Mouse (Mus musculus) intestine, embryonic 14.5 days (tissue): ENCODE measurements around the gene Fkbp2. TPM values are rescaled to one million over a fixed set of nuclear protein-coding genes. Genes with fewer than 3 reads are reported as not detected.

Experiments
- ATAC-seq: fragments of 200-750 bp; cut with Nextera tagmentation; replicated peaks from 2 replicates; pipeline ENCODE4 v1.8.0; 2017; ENCODE audit warnings: low read depth, moderate number of reproducible peaks, moderate TSS enrichment, moderate library complexity; ENCODE audit not compliant: low FRiP score, low TSS enrichment
- DNase-seq: peaks from one replicate; pipeline ENCODE4 v3.0.0-alpha.2; 2018; ENCODE audit warnings: low spot score
- H3K27ac ChIP-seq: fragments of 300-500 bp; sonication (generic); 2 replicates; pipeline ENCODE4 v1.5.1; 2014; ENCODE audit warnings: low read depth, mild to moderate bottlenecking, control low read depth
- H3K27me3 ChIP-seq: fragments of 300-500 bp; sonication (generic); replicated peaks from 2 replicates; pipeline ENCODE4 v1.6.1; 2014; ENCODE audit warnings: low read length, control low read depth; ENCODE audit not compliant: control insufficient read depth, insufficient read depth
- H3K36me3 ChIP-seq: fragments of 300-500 bp; sonication (generic); 2 replicates; pipeline ENCODE4 v1.6.1; 2014; ENCODE audit warnings: low read length, control low read depth; ENCODE audit not compliant: control insufficient read depth, insufficient read depth
- H3K4me1 ChIP-seq: fragments of 300-500 bp; sonication (generic); replicated peaks from 2 replicates; pipeline ENCODE4 v1.6.1; 2014; ENCODE audit warnings: low read length, control low read depth, mixed read lengths; ENCODE audit not compliant: control insufficient read depth, insufficient read depth
- H3K4me2 ChIP-seq: fragments of 300-500 bp; sonication (generic); 2 replicates; pipeline ENCODE4 v1.6.1; 2014; ENCODE audit warnings: low read length
- H3K4me3 ChIP-seq: fragments of 300-500 bp; sonication (generic); 2 replicates; pipeline ENCODE4 v1.5.1; 2014; ENCODE audit warnings: low read depth, low read length, control low read depth, mixed read lengths
- H3K9ac ChIP-seq: fragments of 300-500 bp; sonication (generic); 2 replicates; pipeline ENCODE4 v1.6.1; 2014; ENCODE audit warnings: mild to moderate bottlenecking, low read length
- H3K9me3 ChIP-seq: fragments of 300-500 bp; sonication (generic); 2 replicates; pipeline ENCODE4 v1.6.1; 2016; ENCODE audit warnings: low read length, control low read depth; ENCODE audit not compliant: control insufficient read depth
- WGBS: fragments of 180-500 bp; shearing (Covaris S2); extraction: QIAGEN DNeasy Blood & Tissue Kit; methylation state at CpG from one replicate; pipeline ENCODE4 v1.1.7; 2014; 5-methylcytosine and 5-hydroxymethylcytosine counted together
- polyA plus RNA-seq: library from polyadenylated mRNA; unstranded; fragments of >200 nt; fragmentation: Nextera tagmentation; extraction: Ambion mirVana; gene quantifications from 2 replicates; pipeline ENCODE4 v1.2.1, GENCODE M21; 2014

The Fkbp2 gene
- polyA plus RNA-seq, 1 experiment from 2014 or later = 103 TPM

- DNase-seq (peak; percentile 79), ATAC-seq (no peak)
- Histone ChIP-seq H3K27ac (peak within 1 kb of the TSS; percentile 86), H3K27me3 (no peaks in the 10 kb centered on the region), H3K4me1 (peaks cover 36% of the 10 kb centered on the region), H3K4me3 (peak within 1 kb of the TSS; percentile 98), H3K4me2 (peak within 1 kb of the TSS; percentile 92), H3K36me3 (peaks cover 22% of the 10 kb centered on the region), H3K9ac (peak within 1 kb of the TSS; percentile 81), H3K9me3 (no peaks in the 10 kb centered on the region)
- 2% methylated on average over 16 of the region's 16 CpGs for WGBS
Observed at GRCm38 (mm10) chr19:6975537-6976521, 4.5 kb downstream of the Fkbp2 start, which contains the start of gene Plcb3. Gene Plcb3, minus strand, starts transcription at chr19:6976470.

DNA sequence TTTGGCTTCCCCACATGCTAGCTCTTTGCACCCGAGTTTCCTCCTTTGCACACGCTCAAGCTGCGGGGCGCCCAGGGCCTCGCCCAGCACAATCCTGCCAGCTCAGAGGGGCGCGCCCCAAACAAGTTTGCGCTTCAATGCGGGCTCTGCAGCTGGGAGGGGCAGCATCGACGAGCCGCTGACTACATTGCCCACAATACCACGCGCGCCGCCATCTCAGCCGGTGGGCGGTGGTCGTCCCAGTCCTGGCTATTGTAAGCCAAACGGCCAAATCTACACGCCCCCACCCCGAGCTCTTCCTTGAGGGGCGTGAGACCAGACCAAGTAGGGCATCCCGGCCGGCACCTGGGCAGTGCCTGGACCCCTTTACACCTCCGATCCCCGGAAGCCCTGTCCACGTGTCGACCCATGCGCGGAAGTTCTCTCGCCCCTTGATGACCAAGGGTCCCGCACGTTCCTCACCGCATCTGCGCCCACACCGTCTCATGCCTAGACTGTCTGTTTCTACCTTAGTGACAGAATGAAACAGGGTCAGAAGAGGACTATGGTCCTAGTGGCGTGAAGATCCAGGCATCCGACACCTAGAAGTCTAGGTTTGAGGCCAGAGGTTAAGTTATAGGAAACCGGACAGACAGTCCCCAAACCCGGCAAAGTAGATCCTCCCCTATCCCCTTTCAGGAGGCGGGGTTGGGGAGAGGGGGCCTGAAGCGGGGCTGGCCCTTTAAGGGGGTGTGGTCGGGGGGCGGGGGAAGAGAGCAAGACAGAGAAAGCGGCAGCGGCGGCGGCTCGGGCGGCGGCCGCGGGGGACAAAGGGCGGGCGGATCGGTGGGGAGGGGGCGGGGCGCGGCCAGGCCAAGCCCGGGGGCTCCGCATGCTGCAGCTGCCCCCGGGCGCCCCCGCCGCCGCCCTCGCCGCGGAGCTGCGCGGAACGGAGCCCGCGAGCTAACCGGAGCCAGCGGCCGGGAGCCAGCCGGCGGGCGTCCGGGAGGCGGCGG is 5.8 kb downstream of the Fkbp2 start, which contains the start of gene Ppp1r14b:
Ppp1r14b (plus strand) TSS at position 758 of the 995 bp plus-strand sequence.
- DNase-seq = peak; percentile 93
- H3K27me3 ChIP-seq = no peaks in the 10 kb centered on the region
- peak within 1 kb of the TSS; percentile 86 for H3K27ac ChIP-seq
- H3K36me3 ChIP-seq = peaks cover 22% of the 10 kb centered on the region
- peak within 1 kb of the TSS; percentile 81 for H3K9ac ChIP-seq
- H3K4me2 ChIP-seq = peak within 1 kb of the TSS; percentile 92
- 1% methylated on average over 70 of the region's 84 CpGs for WGBS
- H3K4me1 ChIP-seq = peaks cover 47% of the 10 kb centered on the region
- peak; percentile 54 for ATAC-seq
- H3K4me3 ChIP-seq = peak within 1 kb of the TSS; percentile 98
- no peaks in the 10 kb centered on the region for H3K9me3 ChIP-seq

- DNase-seq = no peak
- no peaks in the 10 kb centered on the region for H3K9me3 ChIP-seq
- H3K27ac ChIP-seq = no peak overlapping the region
- H3K4me2 ChIP-seq = peak overlapping the region; percentile 92
- H3K4me1 ChIP-seq = peaks cover 41% of the 10 kb centered on the region
- H3K9ac ChIP-seq = peak overlapping the region; percentile 81
- H3K4me3 ChIP-seq = peak overlapping the region; percentile 98
- 34% methylated on average over 12 of the region's 12 CpGs for WGBS
- ATAC-seq = no peak
- no peaks in the 10 kb centered on the region for H3K27me3 ChIP-seq
- H3K36me3 ChIP-seq = peaks cover 22% of the 10 kb centered on the region
Observed at GRCm38 (mm10) chr19:6973581-6974190, 6.6 kb downstream of the Fkbp2 start.

- H3K36me3 ChIP-seq = peaks cover 9% of the 10 kb centered on the region
- H3K9ac ChIP-seq = no peak overlapping the region
- ATAC-seq (no peak), DNase-seq (peak; percentile 52)
- H3K4me3 ChIP-seq = no peak overlapping the region
- H3K9me3 ChIP-seq = no peaks in the 10 kb centered on the region
- 80% methylated on average over 13 of the region's 13 CpGs for WGBS
- no peaks in the 10 kb centered on the region for H3K27me3 ChIP-seq
- peak overlapping the region; percentile 14; the same call in 1 of the 2 replicates for H3K27ac ChIP-seq
- H3K4me2 ChIP-seq = no peak overlapping the region
- peaks cover 46% of the 10 kb centered on the region for H3K4me1 ChIP-seq
Observed at GRCm38 (mm10) chr19:6972247-6972917, 7.9 kb downstream of the Fkbp2 start.

DNA sequence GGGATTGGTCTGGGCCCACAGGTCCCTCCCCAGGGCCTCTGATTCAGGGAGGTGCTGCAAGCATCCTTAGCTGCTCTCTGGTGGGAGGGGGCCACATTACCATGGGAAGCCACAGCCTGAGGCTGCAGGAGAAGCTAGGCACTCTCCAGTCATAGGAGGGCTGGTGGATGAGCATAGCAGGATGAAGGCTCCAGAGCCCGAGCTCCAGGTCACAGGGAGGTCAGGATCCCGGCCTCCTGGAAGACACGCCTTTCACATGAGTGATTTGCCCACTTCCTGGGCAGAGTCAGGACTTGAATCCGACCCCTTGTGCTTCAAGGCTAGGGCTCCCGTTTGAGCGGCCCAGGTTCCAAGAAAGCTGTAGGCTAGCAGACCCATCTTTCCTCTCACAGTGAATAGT is 8.7 kb downstream of the Fkbp2 start:
- Histone ChIP-seq H3K9ac (no peak overlapping the region), H3K4me3 (no peak overlapping the region), H3K4me2 (no peak overlapping the region), H3K9me3 (no peaks in the 10 kb centered on the region), H3K4me1 (peaks cover 46% of the 10 kb centered on the region), H3K36me3 (peaks cover 5% of the 10 kb centered on the region; the same call in 1 of the 2 replicates), H3K27ac (0 out of 2 replicates have a peak overlapping the region, but pooled peaks have one; percentile 34), H3K27me3 (no peaks in the 10 kb centered on the region)
- 20% methylated on average over 6 of the region's 6 CpGs for WGBS
- DNase-seq = peak; percentile 51
- no peak for ATAC-seq

DNA sequence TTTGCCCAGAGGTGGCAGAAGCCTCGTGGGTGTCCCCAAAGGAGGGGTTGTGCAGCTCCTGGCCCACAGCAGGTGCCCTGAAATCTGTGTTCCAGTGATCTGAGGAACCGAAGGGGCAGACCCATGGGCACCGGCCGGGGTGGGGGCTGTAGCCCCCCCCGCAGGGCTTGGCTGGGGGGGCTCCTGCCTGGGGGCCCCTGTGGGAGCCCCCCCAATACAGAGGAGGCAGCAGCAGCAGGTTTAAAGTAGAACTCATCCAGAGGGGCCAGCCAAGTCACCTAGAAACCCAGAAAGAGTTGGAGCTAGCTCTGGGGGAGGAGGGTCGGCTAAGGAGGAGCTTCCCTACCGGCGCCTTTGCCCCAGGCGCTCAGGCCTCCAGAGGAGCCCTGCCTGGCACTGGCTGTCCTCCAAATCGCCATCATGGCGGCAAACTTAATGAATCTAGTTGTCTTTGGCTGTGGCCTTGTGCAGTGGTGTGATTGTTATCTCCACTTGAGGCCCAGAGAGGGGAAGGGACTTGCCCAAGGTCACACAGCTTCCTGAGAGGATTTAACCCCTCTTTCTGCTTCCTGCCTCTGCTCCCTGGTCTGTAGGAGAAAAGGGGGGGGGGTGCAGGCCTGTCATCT is 9.7 kb downstream of the Fkbp2 start:
- 22% methylated on average over 11 of the region's 11 CpGs for WGBS
- Histone ChIP-seq H3K9ac (peak overlapping the region; percentile 67; the same call in 1 of the 2 replicates), H3K4me2 (peak overlapping the region; percentile 60), H3K9me3 (no peaks in the 10 kb centered on the region), H3K4me3 (peak overlapping the region; percentile 72; the same call in 1 of the 2 replicates), H3K27ac (peak overlapping the region; percentile 34; the same call in 1 of the 2 replicates), H3K36me3 (peaks cover 12% of the 10 kb centered on the region), H3K4me1 (peaks cover 38% of the 10 kb centered on the region), H3K27me3 (no peaks in the 10 kb centered on the region)
- ATAC-seq = no peak
- no peak for DNase-seq

GRCm38 (mm10) chr19:6969665-6970381 is 10.5 kb downstream of the Fkbp2 start:
- Histone ChIP-seq H3K4me1 (peaks cover 38% of the 10 kb centered on the region), H3K27ac (peak overlapping the region; percentile 69; the same call in 1 of the 2 replicates), H3K9me3 (no peaks in the 10 kb centered on the region), H3K36me3 (peaks cover 19% of the 10 kb centered on the region), H3K4me3 (peak overlapping the region; percentile 72), H3K4me2 (peak overlapping the region; percentile 60), H3K27me3 (no peaks in the 10 kb centered on the region), H3K9ac (peak overlapping the region; percentile 67)
- peak; percentile 64 for ATAC-seq
- peak; percentile 92 for DNase-seq
- WGBS = 1% methylated on average over 54 of the region's 55 CpGs
